Mouse (Mus musculus): ENCODE data around the gene Sdad1. TPM values are rescaled to one million over a fixed set of nuclear protein-coding genes. Genes with fewer than 3 reads are reported as not detected.

The Sdad1 gene
- 29.8 and 30.7 TPM in 2 replicates for polyA plus RNA-seq (2012; rRNA removed)

DNA sequence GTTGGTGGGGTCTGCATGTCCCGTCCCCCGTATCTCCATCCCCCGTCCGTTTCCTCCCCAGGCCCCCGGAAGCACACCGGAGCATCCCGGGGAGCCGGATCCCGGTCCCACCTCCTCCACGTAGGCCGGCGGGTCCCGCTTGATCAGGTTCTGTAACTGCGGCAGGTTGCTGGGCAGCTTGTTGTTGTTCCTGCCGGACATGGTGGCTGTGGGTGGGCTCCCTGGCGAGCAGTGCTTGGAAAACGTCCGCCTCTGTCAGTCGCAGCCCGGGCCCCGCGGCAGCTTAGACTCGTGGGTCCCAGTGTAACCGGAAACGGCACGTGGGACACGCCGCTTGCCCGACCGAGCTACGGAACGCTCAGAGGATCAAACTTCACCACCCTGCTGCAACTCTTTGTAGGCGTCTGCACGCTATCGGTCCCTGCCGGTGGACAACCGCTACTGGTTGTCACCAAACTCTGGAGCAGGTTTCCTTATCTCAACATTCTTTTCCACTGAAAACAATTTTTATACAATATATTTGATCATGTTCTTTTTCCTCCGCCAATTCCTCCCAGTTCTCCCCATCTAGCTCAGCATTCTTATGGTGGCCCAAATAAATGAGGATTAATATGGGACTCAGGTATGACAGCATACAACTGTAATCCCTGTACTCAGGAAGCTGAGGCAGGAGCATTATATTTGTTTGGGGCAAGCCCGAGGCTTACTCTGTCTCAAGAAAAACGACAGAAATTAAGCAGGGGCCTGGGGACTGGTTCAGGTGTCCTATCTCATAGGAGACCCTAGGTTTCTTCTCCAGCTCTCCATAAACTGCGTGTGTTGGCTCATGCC lies at the start of gene Sdad1:
TSS of gene Sdad1 (minus strand) at position 799 of the 831 bp plus-strand sequence.

DNA sequence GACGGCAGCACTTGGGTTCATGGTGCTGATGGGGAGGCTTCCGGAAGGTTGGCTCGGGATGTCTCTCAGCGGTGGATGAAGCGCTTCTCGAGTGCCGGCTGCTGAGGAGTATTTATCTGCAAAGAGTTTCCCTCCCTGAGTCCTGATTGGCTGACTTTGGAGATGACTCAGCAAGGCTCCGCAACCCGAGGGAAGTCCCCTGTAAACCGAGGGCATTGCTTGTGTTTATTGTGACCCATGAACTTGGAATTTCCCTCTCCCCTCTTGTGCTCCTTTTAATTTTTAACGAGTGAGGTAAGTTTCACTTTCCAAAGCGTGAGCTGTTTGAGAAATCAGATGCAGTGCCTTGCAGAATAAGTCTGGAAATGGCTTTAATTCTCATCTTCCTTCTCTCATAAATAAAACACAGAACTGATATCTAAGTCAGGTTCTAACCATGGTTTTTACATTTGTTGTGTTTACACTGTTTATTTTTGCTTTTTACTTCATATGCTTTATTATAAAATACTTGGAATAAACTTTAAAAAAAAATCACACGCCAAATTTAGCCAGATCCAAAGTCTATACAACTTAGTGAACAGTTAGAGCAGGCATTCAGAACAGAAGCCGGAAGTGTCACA lies 38.6 kb upstream of the Sdad1 start, which contains the start of gene Cxcl10:
TSS of gene Cxcl10 (minus strand) at position 96 of the 620 bp plus-strand sequence.

DNA sequence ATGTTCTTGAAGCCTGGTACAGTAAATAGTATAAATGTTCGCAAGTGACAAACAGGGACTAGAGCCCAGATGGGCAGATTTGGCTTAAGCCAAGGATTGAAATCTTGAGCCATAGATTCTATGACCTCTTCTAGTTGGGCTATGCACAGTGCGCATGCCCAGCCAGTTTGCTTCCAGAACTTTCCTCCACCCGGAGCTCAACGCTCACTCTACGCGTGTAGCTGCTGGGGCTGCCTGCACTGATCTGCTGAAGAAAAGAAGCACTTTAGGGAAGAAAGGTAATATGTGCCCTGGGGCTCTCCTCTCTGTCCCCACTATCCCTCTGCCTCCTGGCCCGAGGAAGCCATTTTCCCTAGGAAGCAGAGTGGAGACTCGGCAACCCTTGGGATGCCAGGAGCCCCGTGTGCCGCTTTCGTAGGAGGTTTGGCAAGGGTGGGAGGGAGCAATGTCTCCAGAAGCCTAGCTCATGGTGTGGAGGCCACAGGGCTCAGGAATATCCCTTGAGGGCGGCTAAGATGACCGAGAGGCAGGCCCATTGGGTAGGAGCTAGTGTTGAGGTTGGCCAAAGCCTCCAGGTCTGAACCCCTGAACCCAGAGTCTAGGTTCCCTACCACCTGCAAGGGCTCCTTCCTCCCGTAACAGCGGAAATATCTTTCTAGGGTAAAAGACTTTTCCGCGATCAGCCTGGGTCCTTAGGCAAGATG lies 21.5 kb upstream of the Sdad1 start, which contains the start of gene Art3:
TSS of gene Art3 (plus strand) at position 193 of the 704 bp plus-strand sequence.

DNA sequence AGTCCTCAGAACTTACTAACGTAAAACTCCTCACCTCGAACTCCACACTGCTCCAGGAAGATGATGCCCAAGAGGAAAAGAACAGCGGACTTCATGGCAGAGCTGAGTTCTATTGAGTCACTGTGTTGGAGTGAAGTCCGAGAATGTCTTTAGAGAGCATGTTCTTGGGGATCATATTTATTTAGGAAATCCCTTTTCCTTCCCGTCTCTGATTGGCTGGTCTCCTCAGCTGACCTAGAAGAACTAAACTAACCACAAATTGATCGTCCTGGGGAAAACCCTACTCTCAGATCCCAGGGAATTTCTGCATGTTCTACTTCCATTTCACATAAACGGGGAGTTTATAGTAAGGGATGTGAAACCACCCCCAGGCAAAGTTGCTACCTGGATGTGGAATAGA lies 17.6 kb upstream of the Sdad1 start, which contains the start of gene Cxcl9:
TSS of gene Cxcl9 (minus strand) at position 151 of the 400 bp plus-strand sequence.

DNA sequence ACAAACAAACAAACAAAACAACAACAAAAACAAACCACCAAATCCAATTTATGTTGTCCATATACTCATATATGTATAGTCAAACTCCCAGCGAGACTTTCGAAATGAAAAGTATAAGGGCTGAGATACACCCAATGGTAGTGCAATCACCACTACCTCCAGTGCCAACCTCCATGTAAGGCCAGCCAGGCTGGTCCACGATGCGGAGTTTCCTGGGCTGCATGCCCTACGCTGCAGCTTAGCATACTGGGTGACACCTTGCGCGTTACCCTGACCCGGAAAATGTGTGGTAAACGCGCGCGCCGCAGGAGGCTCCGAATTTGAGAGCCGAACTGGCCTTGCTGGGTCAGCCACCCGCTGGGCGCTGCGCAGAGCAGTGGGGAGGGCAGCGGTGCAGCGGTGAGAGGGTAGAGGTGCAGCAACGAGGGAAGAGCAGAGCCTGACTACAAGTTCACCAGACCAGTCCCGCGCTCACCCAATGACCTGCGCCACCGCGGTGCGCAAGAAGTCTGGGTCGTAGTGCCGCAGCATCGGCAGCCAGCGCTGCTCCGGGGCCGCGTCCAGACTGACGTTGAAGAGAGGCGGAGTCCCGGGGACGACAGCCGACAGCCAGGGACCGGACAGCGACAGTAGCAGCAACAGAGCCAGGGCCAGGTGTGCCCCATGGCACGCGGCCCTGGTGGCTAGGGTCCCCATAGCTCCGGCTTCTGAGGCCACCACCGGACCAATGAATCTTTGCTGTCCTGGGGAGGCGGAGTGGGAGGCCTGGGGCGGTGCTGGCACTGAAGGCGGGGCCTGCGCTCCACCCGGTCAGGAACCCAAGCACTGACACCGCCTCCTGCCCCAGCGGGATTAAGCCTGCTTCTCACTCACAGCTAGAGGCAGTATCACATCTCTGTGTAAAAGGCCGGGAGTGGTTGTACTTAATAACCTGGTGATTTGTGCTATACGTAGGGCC lies 32.6 kb downstream of the Sdad1 start, which contains the start of gene Naaa:
TSS of gene Naaa (minus strand) at position 734 of the 958 bp plus-strand sequence.

DNA sequence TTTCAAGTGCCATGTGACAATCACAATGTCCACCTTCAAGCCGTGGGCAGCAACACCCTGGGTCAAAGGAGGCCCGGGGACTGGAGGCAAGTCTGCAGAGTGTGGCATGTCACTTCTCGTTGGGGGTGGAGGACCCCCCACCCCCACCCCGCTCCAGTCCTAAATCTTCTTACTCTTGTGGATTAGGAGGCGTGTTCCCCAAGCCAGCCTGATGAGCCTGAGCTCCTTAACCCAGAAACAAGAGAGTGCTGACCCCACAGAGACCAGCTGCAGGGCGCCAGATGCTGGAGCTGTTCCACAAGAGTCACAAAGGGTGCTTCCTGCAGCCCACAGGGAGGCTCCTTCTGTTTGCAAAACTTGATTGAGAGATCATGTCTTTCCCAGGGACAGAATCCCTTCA lies 54.1 kb downstream of the Sdad1 start, which contains the start of gene Ppef2:
TSS of gene Ppef2 (minus strand) at position 61 of the 400 bp plus-strand sequence.

Other genes with a start within 250 kb of the Sdad1 start
- 133 and 284 TPM in 2 replicates for gene G3bp2, start 226.8 kb downstream of the Sdad1 start, polyA plus RNA-seq (2012; rRNA removed)
- gene Uso1, start 172.5 kb downstream of the Sdad1 start, polyA plus RNA-seq (2012; rRNA removed), result 46.0 and 46.9 TPM in 2 replicates
- not detected in 2 replicates for gene U90926, start 95.1 kb downstream of the Sdad1 start, polyA plus RNA-seq (2012; rRNA removed)
- gene Ppef2, start 54.2 kb downstream of the Sdad1 start, polyA plus RNA-seq (2012; rRNA removed), result 0.46 and 0.68 TPM in 2 replicates
- gene Naaa, start 32.3 kb downstream of the Sdad1 start, polyA plus RNA-seq (2012; rRNA removed), result 4.7 and 5.2 TPM in 2 replicates
- gene Cxcl9, start 17.6 kb upstream of the Sdad1 start, polyA plus RNA-seq (2012; rRNA removed), result not detected in 2 replicates
- 2.5 and 4.2 TPM in 2 replicates for gene Art3, start 21.3 kb upstream of the Sdad1 start, polyA plus RNA-seq (2012; rRNA removed)
- gene Cxcl10, start 38.4 kb upstream of the Sdad1 start, polyA plus RNA-seq (2012; rRNA removed), result 0.63 and 0.65 TPM in 2 replicates
- gene Nup54, start 124.7 kb upstream of the Sdad1 start, polyA plus RNA-seq (2012; rRNA removed), result 46.9 and 62.7 TPM in 2 replicates
- 29.1 and 30.3 TPM in 2 replicates for gene Scarb2, start 196.4 kb upstream of the Sdad1 start, polyA plus RNA-seq (2012; rRNA removed)
- gene Fam47e, start 244.6 kb upstream of the Sdad1 start, polyA plus RNA-seq (2012; rRNA removed), result 0.05 TPM in 1 of 2 replicates, not detected in the other

All from central nervous system, embryonic 11.5 days (tissue).